Comparison of ENCODE assay signal across 8 mouse cellular contexts in genomic region chr17:88256599-88257544, GRCm38 (mm10).
DNase-seq lines count a peak whose midpoint lies in the region; ATAC-seq lines count a peak whose summit lies in the region.

No protein-coding gene starts in this region.

- H3K9ac ChIP-seq in midbrain, embryonic 11.5 days (ENCODE audit: low read length) = peak overlapping the region; percentile 95

- 4% methylated on average over 18 of the region's 18 CpGs for WGBS in limb, embryonic 10.5 days
- 3% methylated on average over 18 of the region's 18 CpGs for WGBS in midbrain, embryonic 11.5 days

- H3K4me3 ChIP-seq in erythroblast, embryonic 14.5 days (replicated peaks) = peak overlapping the region; percentile 57
- peak overlapping the region; percentile 77 for H3K4me3 ChIP-seq in limb, embryonic 10.5 days
- peak overlapping the region; percentile 58 for H3K4me3 ChIP-seq in midbrain, embryonic 11.5 days (ENCODE audit: low read depth, low read length)

- no peaks in the 10 kb centered on the region for H3K36me3 ChIP-seq in erythroblast, embryonic 14.5 days (ENCODE audit: control insufficient read depth)
- H3K36me3 ChIP-seq in limb, embryonic 10.5 days = no peaks in the 10 kb centered on the region
- H3K36me3 ChIP-seq in midbrain, embryonic 11.5 days (ENCODE audit: control insufficient read depth, insufficient read depth, low read length) = no peaks in the 10 kb centered on the region
- H3K36me3 ChIP-seq in splenic B cell, adult 2 months (ENCODE audit: control insufficient read depth, insufficient read depth, low read length, poor library complexity, severe bottlenecking) = no peaks in the 10 kb centered on the region

- no peak for ATAC-seq in erythroblast, adult 5-6 weeks (replicated peaks; ENCODE audit: low FRiP score, poor library complexity, severe bottlenecking)
- ATAC-seq in midbrain, embryonic 11.5 days (ENCODE audit: low FRiP score) = peak; percentile 67

- peak; percentile 71 for DNase-seq in embryo, embryonic 9.5 days (ENCODE audit: extremely low spot score)
- DNase-seq in heart, adult 11 months = peak; percentile 99
- peak; percentile 73 for DNase-seq in kidney, adult 18-20 months
- DNase-seq in limb, embryonic 10.5 days (ENCODE audit: low spot score) = peak; percentile 74
- peak; percentile 95 for DNase-seq in midbrain, embryonic 11.5 days (ENCODE audit: low spot score, missing footprints)
- peak; percentile 54 for DNase-seq in splenic B cell, adult 2 months (ENCODE audit: low read depth, low spot score)

- no peaks in the 10 kb centered on the region for H3K9me3 ChIP-seq in erythroblast, embryonic 14.5 days (ENCODE audit: control insufficient read depth, low read length)
- H3K9me3 ChIP-seq in limb, embryonic 10.5 days (replicated peaks) = no peaks in the 10 kb centered on the region
- no peaks in the 10 kb centered on the region for H3K9me3 ChIP-seq in midbrain, embryonic 11.5 days (ENCODE audit: control insufficient read depth, low read length)

- peaks cover 15% of the 10 kb centered on the region for H3K4me1 ChIP-seq in erythroblast, embryonic 14.5 days (ENCODE audit: control insufficient read depth)
- peaks cover 27% of the 10 kb centered on the region for H3K4me1 ChIP-seq in limb, embryonic 10.5 days
- peaks cover 8% of the 10 kb centered on the region; the same call in 1 of the 2 replicates for H3K4me1 ChIP-seq in midbrain, embryonic 11.5 days (ENCODE audit: control insufficient read depth, insufficient read depth, low read length)

- H3K27me3 ChIP-seq in erythroblast, embryonic 14.5 days (ENCODE audit: control insufficient read depth) = peaks cover 19% of the 10 kb centered on the region
- H3K27me3 ChIP-seq in limb, embryonic 10.5 days (ENCODE audit: low read depth, poor library complexity, severe bottlenecking) = no peaks in the 10 kb centered on the region
- H3K27me3 ChIP-seq in midbrain, embryonic 11.5 days (ENCODE audit: control insufficient read depth, insufficient read depth, low read length) = no peaks in the 10 kb centered on the region
- H3K27me3 ChIP-seq in splenic B cell, adult 2 months (ENCODE audit: control insufficient read depth, insufficient read depth, low read length, poor library complexity, severe bottlenecking) = no peaks in the 10 kb centered on the region

- peak overlapping the region; percentile 98 for H3K27ac ChIP-seq in limb, embryonic 10.5 days
- H3K27ac ChIP-seq in midbrain, embryonic 11.5 days (ENCODE audit: low read depth, low read length) = peak overlapping the region; percentile 82

- H3K4me2 ChIP-seq in midbrain, embryonic 11.5 days = peak overlapping the region; percentile 96
